Mouse (Mus musculus) 3T3-L1 (cell line): Measurements from ENCODE around the gene Cxcl17.

ENCODE experiments used
- DNase-seq: peaks from one replicate; pipeline ENCODE4 v3.0.0-alpha.2; 2015; ENCODE audit warnings: low read depth, low spot score

Gene Cxcl17

GRCm38 (mm10) chr7:25369058-25369749 lies 43.5 kb downstream of the Cxcl17 start, which contains the start of gene Cnfn:
Gene Cnfn, minus strand, starts transcription at chr7:25369724.
- no peak for DNase-seq

- no peak for DNase-seq
Measured at GRCm38 (mm10) chr7:25368333-25368732, 44.4 kb downstream of the Cxcl17 start.

GRCm38 (mm10) chr7:25367632-25368293 lies 44.9 kb downstream of the Cxcl17 start:
- no peak for DNase-seq

GRCm38 (mm10) chr7:25365937-25366625 lies 46.6 kb downstream of the Cxcl17 start:
- no peak for DNase-seq

GRCm38 (mm10) chr7:25363632-25364031 lies 49.1 kb downstream of the Cxcl17 start:
- DNase-seq: no peak

GRCm38 (mm10) chr7:25363151-25363550 lies 49.5 kb downstream of the Cxcl17 start:
- no peak for DNase-seq

- DNase-seq: no peak
Measured at GRCm38 (mm10) chr7:25358721-25359206, 53.9 kb downstream of the Cxcl17 start.
